Mouse (Mus musculus) CH12.LX (cell line): ENCODE measurements at regions not wholly inside any gene's neighbourhood (a gene's known extent, or its start where the extent isn't known, plus 50 kb on each side); places are given as distances from the start of the nearest gene placed in this dataset.

Experiments
- DNase-seq: peaks from one replicate; pipeline ENCODE4 v3.0.0-alpha.2; 2013; ENCODE audit errors: extremely low read depth
- H3K27ac ChIP-seq: 2 replicates; pipeline ENCODE4 v1.5.1; 2012; ENCODE audit warnings: low read depth, mild to moderate bottlenecking, control low read depth, moderate library complexity; ENCODE audit not compliant: insufficient read depth
- H3K27me3 ChIP-seq: replicated peaks from 2 replicates; pipeline ENCODE3; 2012; ENCODE audit warnings: inconsistent platforms
- H3K36me3 ChIP-seq, 2 experiments: replicated peaks in 1 of 2; 2 replicates each; pipeline versions ENCODE3 to v1.6.1; 2012; ENCODE audit warnings: inconsistent platforms in 1 of 2, low read length in 1 of 2, mild to moderate bottlenecking in 1 of 2, mixed read lengths in 1 of 2, moderate library complexity in 1 of 2; ENCODE audit not compliant: control insufficient read depth in 1 of 2, insufficient read depth in 1 of 2
- H3K4me1 ChIP-seq, 2 experiments: 2 replicates each; pipeline ENCODE4 v1.6.1; 2012; ENCODE audit warnings: inconsistent platforms in 1 of 2, moderate library complexity in 1 of 2; ENCODE audit not compliant: insufficient read depth in 2 of 2, control insufficient read depth in 1 of 2
- H3K4me2 ChIP-seq: 2 replicates; pipeline ENCODE4 v1.6.1; 2012; ENCODE audit warnings: low read depth, mild to moderate bottlenecking, control low read depth; ENCODE audit not compliant: poor library complexity, insufficient read depth, severe bottlenecking
- H3K4me3 ChIP-seq, 3 experiments: fragments of 150-350 bp in 1 of 3; sonication (generic) in 1 of 3; replicated peaks in 1 of 3; 2 replicates each; pipeline versions ENCODE3 to v1.5.1; 2011 to 2012; ENCODE audit warnings: low read depth in 2 of 3, low read length in 2 of 3, mild to moderate bottlenecking in 2 of 3, moderate library complexity in 2 of 3, control low read depth in 1 of 3, improper control_type of control experiment in 1 of 3, inconsistent platforms in 1 of 3, mixed read lengths in 1 of 3; ENCODE audit not compliant: poor library complexity in 1 of 3
- H3K79me2 ChIP-seq: replicated peaks from 2 replicates; pipeline ENCODE4 v1.6.1; 2012; ENCODE audit warnings: mild to moderate bottlenecking, moderate library complexity; ENCODE audit not compliant: control insufficient read depth, poor library complexity, insufficient read depth, severe bottlenecking; ENCODE audit errors: extremely low read depth
- H3K9ac ChIP-seq: 2 replicates; pipeline ENCODE4 v1.6.1; 2012; ENCODE audit warnings: low read depth, mild to moderate bottlenecking, control low read depth, moderate library complexity; ENCODE audit not compliant: insufficient read depth
- H3K9me3 ChIP-seq: replicated peaks from 2 replicates; pipeline ENCODE3; 2012; ENCODE audit warnings: low read length, inconsistent platforms, mixed read lengths
- BHLHE40 ChIP-seq: IDR thresholded peaks from 2 replicates; pipeline ENCODE4 v1.6.1; 2011; ENCODE audit warnings: mild to moderate bottlenecking, low read depth, low read length, improper control_type of control experiment
- CHD2 ChIP-seq: IDR thresholded peaks from 2 replicates; pipeline ENCODE4 v1.6.1; 2011; ENCODE audit warnings: low read length, improper control_type of control experiment
- CTCF ChIP-seq, 2 experiments: IDR thresholded peaks in 1 of 2; conservative IDR thresholded peaks in 1 of 2; 2 replicates each; pipeline ENCODE4 v1.5.1; 2011 to 2012; ENCODE audit warnings: low read depth in 2 of 2, low read length in 2 of 2, improper control_type of control experiment in 1 of 2, inconsistent platforms in 1 of 2, mild to moderate bottlenecking in 1 of 2, moderate library complexity in 1 of 2
- EP300 ChIP-seq: IDR thresholded peaks from 2 replicates; pipeline ENCODE4 v1.6.1; 2011; ENCODE audit warnings: low read length, improper control_type of control experiment
- HCFC1 ChIP-seq: IDR thresholded peaks from 2 replicates; pipeline ENCODE4 v1.6.1; 2012; ENCODE audit warnings: low read depth, mild to moderate bottlenecking, inconsistent platforms, low read length, improper control_type of control experiment
- IRF4 ChIP-seq: IDR thresholded peaks from 2 replicates; pipeline ENCODE4 v1.6.1; 2014; ENCODE audit warnings: low read depth, mild to moderate bottlenecking, inconsistent platforms, low read length, improper control_type of control experiment
- JUN ChIP-seq: IDR thresholded peaks from 2 replicates; pipeline ENCODE4 v1.6.1; 2011; ENCODE audit warnings: low read depth, mild to moderate bottlenecking, low read length, improper control_type of control experiment, moderate library complexity; ENCODE audit not compliant: insufficient read depth
- KAT2A ChIP-seq: IDR thresholded peaks from 2 replicates; pipeline ENCODE4 v1.6.1; 2012; ENCODE audit warnings: low read length, improper control_type of control experiment, inconsistent platforms; ENCODE audit not compliant: insufficient replicate concordance
- MAFK ChIP-seq: IDR thresholded peaks from 2 replicates; pipeline ENCODE4 v1.6.1; 2011; ENCODE audit warnings: low read length, improper control_type of control experiment; ENCODE audit not compliant: insufficient replicate concordance
- MAX ChIP-seq: IDR thresholded peaks from 2 replicates; pipeline ENCODE4 v1.6.1; 2011; ENCODE audit warnings: low read length, improper control_type of control experiment
- MXI1 ChIP-seq: IDR thresholded peaks from 2 replicates; pipeline ENCODE4 v1.6.1; 2011; ENCODE audit warnings: mild to moderate bottlenecking, low read depth, low read length, improper control_type of control experiment
- NRF1 ChIP-seq: IDR thresholded peaks from 2 replicates; pipeline ENCODE4 v1.6.1; 2014; ENCODE audit warnings: low read depth, mild to moderate bottlenecking, inconsistent platforms, low read length, improper control_type of control experiment, moderate library complexity
- PAX5 ChIP-seq: IDR thresholded peaks from 2 replicates; pipeline ENCODE4 v1.6.1; 2012; ENCODE audit warnings: low read length, inconsistent platforms, mixed read lengths
- POLR2A ChIP-seq: IDR thresholded peaks from 2 replicates; pipeline ENCODE4 v1.6.1; 2011; ENCODE audit warnings: low read depth, mild to moderate bottlenecking, improper control_type of control experiment, low read length
- RAD21 ChIP-seq: IDR thresholded peaks from 2 replicates; pipeline ENCODE4 v1.6.1; 2011; ENCODE audit warnings: low read depth, mild to moderate bottlenecking, low read length, improper control_type of control experiment, moderate library complexity
- TBP ChIP-seq: conservative IDR thresholded peaks from 2 replicates; pipeline ENCODE4 v1.6.1; 2011; ENCODE audit warnings: low read depth, low read length, improper control_type of control experiment
- TCF12 ChIP-seq: IDR thresholded peaks from 2 replicates; pipeline ENCODE4 v1.6.1; 2014; ENCODE audit warnings: low read depth, mild to moderate bottlenecking, inconsistent platforms, low read length, improper control_type of control experiment
- ZC3H11A ChIP-seq: IDR thresholded peaks from 2 replicates; pipeline ENCODE4 v1.6.1; 2012; ENCODE audit warnings: low read depth, mild to moderate bottlenecking, inconsistent platforms, low read length, improper control_type of control experiment
- ZKSCAN1 ChIP-seq: IDR thresholded peaks from 2 replicates; pipeline ENCODE4 v1.6.1; 2012; ENCODE audit warnings: low read depth, inconsistent platforms, low read length, improper control_type of control experiment, borderline replicate concordance
- dilution Hi-C: fragments of 300-500 bp; cut with MboI; formaldehyde crosslinking; loops from 2 replicates; pipeline ENCODE4 v1.14.3; 2020; ENCODE audit warnings: low sequenced_read_pairs; ENCODE audit not compliant: extremely low pct_unique_long_range_greater_than_20kb, extremely low pct_ligation_motif_present
- in situ Hi-C: fragments of 300-500 bp; cut with MboI; formaldehyde crosslinking; loops from 3 replicates; pipeline ENCODE4 v1.14.3; 2019; ENCODE audit warnings: low sequenced_read_pairs, low pct_ligation_motif_present, low pct_unique_long_range_greater_than_20kb, mixed read lengths

DNA sequence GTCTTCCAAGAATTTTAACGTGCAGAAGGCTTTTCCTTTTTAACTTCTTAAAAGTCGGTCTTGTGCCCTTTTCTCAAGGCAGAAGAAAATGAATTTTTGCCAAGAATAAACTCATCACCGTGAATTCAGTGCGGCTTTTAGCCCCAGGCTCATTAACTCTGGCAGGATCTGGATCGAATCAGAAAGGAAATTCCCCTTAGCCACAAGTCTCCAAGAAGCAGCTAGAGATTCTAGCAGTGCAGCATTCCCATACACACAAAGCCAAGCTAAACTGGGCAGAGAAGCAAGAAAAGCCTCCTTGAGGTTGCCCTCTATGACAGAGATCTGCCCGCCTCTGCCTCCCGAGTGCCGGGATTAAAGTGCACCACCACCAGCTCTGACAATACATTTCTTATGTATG is 81.5 kb upstream of the Hs6st1 start:
- H3K4me1 ChIP-seq: peaks cover 5 to 6% of the 10 kb centered on the region in 2 experiments; a peak in 2 of 4 replicates
- TF ChIP-seq RAD21 (no peak), ZC3H11A (no peak), MAFK (no peak), EP300 (no peak)
- H3K4me2 ChIP-seq: no peak overlapping the region
- in situ Hi-C loops (no loop called here), dilution Hi-C loops (no loop called here)
- DNase-seq: no peak
- H3K36me3 ChIP-seq: no peaks in the 10 kb centered on the region
- H3K79me2 ChIP-seq: no peaks in the 10 kb centered on the region
- H3K9ac ChIP-seq: no peak overlapping the region
- no peaks in the 10 kb centered on the region for H3K27me3 ChIP-seq
- no peak overlapping the region for H3K27ac ChIP-seq
- H3K9me3 ChIP-seq: peaks cover 16% of the 10 kb centered on the region
- H3K4me3 ChIP-seq: no peak overlapping the region

- no peak for DNase-seq
Observed at GRCm38 (mm10) chr1:35992227-35992909, 75.8 kb upstream of the Hs6st1 start.

GRCm38 (mm10) chr1:35992937-35993336 is 75.3 kb upstream of the Hs6st1 start:
- no peaks in the 10 kb centered on the region for H3K36me3 ChIP-seq
- dilution Hi-C loops: no loop called here
- in situ Hi-C loops: no loop called here

More at GRCm38 (mm10) chr1:35992227-35992909, 75.8 kb upstream of the Hs6st1 start:
- H3K4me1 ChIP-seq: peaks cover 5 to 16% of the 10 kb centered on the region in 2 experiments; a peak in 3 of 4 replicates
- in situ Hi-C loops: no loop called here
- H3K36me3 ChIP-seq: no peaks in the 10 kb centered on the region
- H3K79me2 ChIP-seq: no peaks in the 10 kb centered on the region
- H3K9ac ChIP-seq: no peak overlapping the region
- no peak overlapping the region for H3K4me3 ChIP-seq
- H3K9me3 ChIP-seq: peaks cover 18% of the 10 kb centered on the region
- no peak overlapping the region for H3K4me2 ChIP-seq
- dilution Hi-C loops: no loop called here
- H3K27me3 ChIP-seq: no peaks in the 10 kb centered on the region
- H3K27ac ChIP-seq: no peak overlapping the region
- TF ChIP-seq RAD21 (no peak), BHLHE40 (no peak), PAX5 (no peak), CTCF (conservative IDR thresholded peaks at IDR 0.05 in 1 of 2, IDR thresholded peaks at IDR 0.05 in 1 of 2; ENCODE audit: low read depth in 2 of 2, low read length in 2 of 2) (no peak), MAFK (no peak), ZKSCAN1 (no peak), MAX (no peak), HCFC1 (no peak), KAT2A (no peak), NRF1 (no peak), TBP (no peak), POLR2A (no peak), TCF12 (no peak), IRF4 (no peak), JUN (no peak), CHD2 (no peak)

More at GRCm38 (mm10) chr1:35992937-35993336, 75.3 kb upstream of the Hs6st1 start:
- Histone ChIP-seq H3K9ac (no peak overlapping the region), H3K4me3 (no peak overlapping the region), H3K27me3 (no peaks in the 10 kb centered on the region), H3K4me2 (no peak overlapping the region), H3K27ac (no peak overlapping the region), H3K9me3 (peaks cover 18% of the 10 kb centered on the region), H3K79me2 (no peaks in the 10 kb centered on the region), H3K4me1 (peaks cover 5 to 16% of the 10 kb centered on the region in 2 experiments; a peak in 3 of 4 replicates)
- DNase-seq: no peak
- TF ChIP-seq MXI1 (no peak), PAX5 (no peak)
